ENCODE assay signal across 16 mouse cellular contexts in the genomic region with DNA sequence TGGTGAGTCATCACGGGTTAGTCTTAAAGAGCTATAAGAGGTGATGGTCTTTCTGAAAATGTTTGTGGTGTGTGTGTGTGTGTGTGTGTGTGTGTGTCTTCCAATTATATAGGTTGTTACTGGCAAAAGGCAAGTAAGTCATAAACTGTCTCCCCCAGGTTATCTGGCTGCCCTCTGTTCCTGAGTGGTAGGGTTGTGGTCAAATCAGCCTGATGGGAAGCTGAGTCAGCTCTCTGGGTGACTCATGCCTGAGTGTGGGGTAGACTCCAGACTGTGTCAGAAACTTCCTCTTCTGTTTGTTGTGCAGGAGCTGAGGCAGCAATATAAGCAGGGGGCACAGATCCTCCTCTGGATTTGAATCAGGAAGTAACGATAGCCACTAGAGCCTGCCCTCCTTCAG.
A peak's percentile ranks its signal among the peaks of the same experiment; 100 is the strongest.
DNase-seq lines count a peak whose midpoint lies in the region; TF ChIP-seq lines count a peak whose summit lies in the region.
"Had no signal": no experiment of that assay in that cellular context is flagged by ENCODE, and none has a peak within 500 bp of the region (broad histone marks: within the 10 kb centered on the region; RNA-seq: fewer than 3 reads in every experiment).

No protein-coding gene starts in this region.

- no peaks in the 10 kb centered on the region for H3K27me3 ChIP-seq in liver, adult 2 months (ENCODE audit: control insufficient read depth, insufficient read depth, low read length)
- H3K27me3 ChIP-seq: hindbrain, embryonic 12.5 days; Patski had no signal

- no peak overlapping the region for H3K4me3 ChIP-seq in bone marrow macrophage, adult 2 months (ENCODE audit: insufficient read depth, low read length)
- H3K4me3 ChIP-seq in liver, adult 2 months (ENCODE audit: insufficient read depth, low read depth, low read length), result no peak overlapping the region
- H3K4me3 ChIP-seq: erythroblast, embryonic 14.5 days; hindbrain, embryonic 12.5 days had no signal

- DNase-seq in layer of hippocampus, adult 9-10 months (ENCODE audit: low spot score), result peak; percentile 3
- no peak for DNase-seq in layer of hippocampus, postnatal 10 days (ENCODE audit: low spot score in 2 of 2)
- peak; percentile 4 for DNase-seq in 3T3-L1 (ENCODE audit: low read depth, low spot score)
- peak; percentile 14 for DNase-seq in liver, adult 2 months (ENCODE audit: extremely low read depth, low read depth, low spot score)
- DNase-seq in cerebellum, adult 8-10 months, result no peak
- DNase-seq in urinary bladder, postnatal 36 days (ENCODE audit: low spot score in 2 of 2), result no peak
- DNase-seq in embryo, embryonic 10 days (ENCODE audit: low spot score), result no peak
- DNase-seq: cerebellum, adult 9-10 months; kidney, adult 11 months; kidney, postnatal 36 days; lung, adult 18-20 months; thymus, adult 2 months had no signal

- H3K9ac ChIP-seq in liver, adult 2 months (ENCODE audit: low read depth, low read length), result no peak overlapping the region
- H3K9ac ChIP-seq: hindbrain, embryonic 12.5 days had no signal

- TF ChIP-seq POLR2A in bone marrow macrophage, adult 2 months (IDR thresholded peaks at IDR 0.05; ENCODE audit: borderline replicate concordance, low read depth, low read length), result no peak
- TF ChIP-seq POLR2A in liver, adult 2 months (IDR thresholded peaks at IDR 0.05; ENCODE audit: extremely low read depth, insufficient read depth, low read length), result no peak

- no peaks in the 10 kb centered on the region for H3K79me2 ChIP-seq in liver, adult 2 months (ENCODE audit: control insufficient read depth, insufficient read depth, low read length)

- H3K36me3 ChIP-seq in liver, adult 2 months (ENCODE audit: control insufficient read depth, insufficient read depth, low read length), result no peaks in the 10 kb centered on the region
- H3K36me3 ChIP-seq: hindbrain, embryonic 12.5 days had no signal

- 61% methylated on average over 2 of the region's 2 CpGs for WGBS in liver, adult 2 months

- peak overlapping the region; percentile 63 for H3K27ac ChIP-seq in bone marrow macrophage, adult 2 months (ENCODE audit: insufficient read depth, low read depth, low read length)
- H3K27ac ChIP-seq in liver, adult 2 months (replicated peaks; ENCODE audit: insufficient read depth, low read depth, low read length), result no peak overlapping the region
- H3K27ac ChIP-seq: hindbrain, embryonic 12.5 days had no signal

- peaks cover 16% of the 10 kb centered on the region for H3K4me1 ChIP-seq in bone marrow macrophage, adult 2 months (ENCODE audit: control insufficient read depth, insufficient read depth, low read length)
- no peaks in the 10 kb centered on the region for H3K4me1 ChIP-seq in liver, adult 2 months (ENCODE audit: control insufficient read depth, insufficient read depth, low read length)
- H3K4me1 ChIP-seq: hindbrain, embryonic 12.5 days had no signal

- TF ChIP-seq CTCF in bone marrow macrophage, adult 2 months (IDR thresholded peaks at IDR 0.05; ENCODE audit: low read depth, low read length), result no peak
- TF ChIP-seq CTCF in liver, adult 2 months (IDR thresholded peaks at IDR 0.05; ENCODE audit: low read depth, low read length), result no peak

Comparison
In these comparisons a context has a peak if more than half of its experiments do, and no peak if none do; other contexts are left out.
1. DNase-seq: peak in layer of hippocampus, adult 9-10 months (single experiment), 3T3-L1 (single experiment) and liver, adult 2 months (single experiment); none in layer of hippocampus, postnatal 10 days (0 of 2), cerebellum, adult 8-10 months (single experiment), urinary bladder, postnatal 36 days (0 of 2) and embryo, embryonic 10 days (single experiment).